In the genomic region with DNA sequence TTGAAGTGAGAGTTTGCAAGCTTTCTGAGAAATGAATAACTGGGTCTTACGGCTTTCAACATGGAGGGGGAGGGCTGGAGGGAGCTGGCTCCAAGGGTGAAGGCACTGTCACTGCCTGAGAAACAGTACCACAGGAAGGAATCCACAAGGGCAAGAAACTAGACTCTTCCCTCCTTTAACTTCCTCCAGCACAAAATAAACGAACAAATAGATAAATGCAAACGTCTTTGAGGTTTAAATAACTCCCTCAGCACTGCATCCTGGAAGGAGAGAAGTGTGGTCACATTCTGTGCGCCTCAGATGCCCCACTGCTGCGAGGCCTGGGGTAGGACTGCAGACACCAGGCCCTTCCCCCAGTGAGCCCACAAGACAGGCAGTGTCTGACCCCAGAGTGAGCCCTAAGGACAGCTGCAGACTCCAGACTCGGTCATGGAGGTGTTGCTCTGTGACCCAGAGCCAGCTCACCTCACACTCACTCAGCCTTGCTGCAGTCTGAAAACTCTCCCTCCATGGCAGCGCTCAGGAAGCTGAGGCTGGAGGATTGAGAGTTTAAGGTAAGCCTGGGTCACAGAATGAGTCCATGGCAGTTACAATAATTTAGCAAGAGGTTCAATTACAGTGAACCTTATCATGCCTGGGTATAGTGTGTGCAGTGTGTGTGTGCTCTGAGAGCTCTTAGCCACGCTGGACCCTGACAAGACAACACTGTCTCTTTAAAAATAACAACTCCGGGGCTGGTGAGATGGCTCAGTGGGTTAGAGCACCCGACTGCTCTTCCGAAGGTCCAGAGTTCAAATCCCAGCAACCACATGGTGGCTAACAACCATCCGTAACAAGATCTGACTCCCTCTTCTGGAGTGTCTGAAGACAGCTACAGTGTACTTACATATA, we compare ENCODE assay signal across 7 mouse cellular contexts. TPM values are rescaled to one million over a fixed set of nuclear protein-coding genes. Genes with fewer than 3 reads are reported as not detected.
DNase-seq lines count a peak whose midpoint lies in the region; ATAC-seq and TF ChIP-seq lines count a peak whose summit lies in the region.

No protein-coding gene starts in this region.

- H3K9ac ChIP-seq in kidney, embryonic 16.5 days (replicated peaks; ENCODE audit: low read length): 0 out of 2 replicates have a peak overlapping the region, but pooled peaks have one; percentile 5
- peak overlapping the region; percentile 48 for H3K9ac ChIP-seq in liver, embryonic 13.5 days

- 42% methylated on average over 11 of the region's 12 CpGs for WGBS in kidney, embryonic 16.5 days
- 32% methylated on average over 12 of the region's 12 CpGs for WGBS in liver, embryonic 13.5 days (ENCODE audit: insufficient replicate concordance)

- H3K27me3 ChIP-seq in kidney, embryonic 16.5 days (ENCODE audit: insufficient read depth, low read length): no peaks in the 10 kb centered on the region
- no peaks in the 10 kb centered on the region for H3K27me3 ChIP-seq in E14TG2a.4 (ENCODE audit: insufficient read depth, low read length)
- no peaks in the 10 kb centered on the region for H3K27me3 ChIP-seq in liver, embryonic 13.5 days

- H3K27ac ChIP-seq in kidney, embryonic 16.5 days (ENCODE audit: low read length): peak overlapping the region; percentile 78
- peak overlapping the region; percentile 83 for H3K27ac ChIP-seq in liver, embryonic 13.5 days

- no peaks in the 10 kb centered on the region for H3K36me3 ChIP-seq in kidney, embryonic 16.5 days (ENCODE audit: insufficient read depth, low read length)
- H3K36me3 ChIP-seq in E14TG2a.4 (ENCODE audit: insufficient read depth, low read length): peaks cover 49% of the 10 kb centered on the region
- H3K36me3 ChIP-seq in liver, embryonic 13.5 days: peaks cover 28% of the 10 kb centered on the region

- no peak overlapping the region for H3K4me2 ChIP-seq in kidney, embryonic 16.5 days (replicated peaks; ENCODE audit: low read depth, low read length)
- H3K4me2 ChIP-seq in liver, embryonic 13.5 days: peak overlapping the region; percentile 69

- peaks cover 43% of the 10 kb centered on the region for H3K4me1 ChIP-seq in kidney, embryonic 16.5 days (ENCODE audit: insufficient read depth, low read length)
- H3K4me1 ChIP-seq in E14TG2a.4 (replicated peaks; ENCODE audit: low read depth, low read length): peaks cover 87% of the 10 kb centered on the region
- H3K4me1 ChIP-seq in liver, embryonic 13.5 days (replicated peaks): peaks cover 99% of the 10 kb centered on the region

- H3K4me3 ChIP-seq in kidney, embryonic 16.5 days (ENCODE audit: low read length): no peak overlapping the region
- peak overlapping the region; percentile 24; the same call in 1 of the 2 replicates for H3K4me3 ChIP-seq in E14TG2a.4 (replicated peaks; ENCODE audit: low read length)
- H3K4me3 ChIP-seq in liver, embryonic 13.5 days (replicated peaks): no peak overlapping the region

- H3K9me3 ChIP-seq in kidney, embryonic 16.5 days (ENCODE audit: low read length): no peaks in the 10 kb centered on the region
- no peaks in the 10 kb centered on the region for H3K9me3 ChIP-seq in E14TG2a.4 (ENCODE audit: low read length)
- no peaks in the 10 kb centered on the region for H3K9me3 ChIP-seq in liver, embryonic 13.5 days (replicated peaks)

- TF ChIP-seq CTCF in E14TG2a.4 (conservative IDR thresholded peaks at IDR 0.05; ENCODE audit: low read length): no peak

- ATAC-seq in kidney, embryonic 16.5 days (ENCODE audit: low FRiP score, low TSS enrichment): peak; percentile 30; the same call in 1 of the 2 replicates
- ATAC-seq in liver, embryonic 13.5 days (ENCODE audit: low read depth): no peak

- DNase-seq in kidney, adult 18-20 months: no peak
- peak; percentile 22 to 23 for DNase-seq in B cell, adult 2 months
- DNase-seq in liver, embryonic 13.5 days: no peak
- no peak for DNase-seq in urinary bladder, postnatal 36 days (ENCODE audit: low spot score in 2 of 2)
- no peak for DNase-seq in frontal cortex, postnatal 36 days (ENCODE audit: low spot score in 2 of 2)

RNA-seq across cellular contexts. Expression of gene Mob3a, which starts 5.0 kb away (rescaled TPM):
- 43.1 and 43.2 TPM in 2 replicates for polyA plus RNA-seq in kidney, embryonic 16.5 days (2015; fragmentation: Nextera tagmentation; extraction: Ambion mirVana)
- 31.6 and 38.5 TPM in 2 replicates for polyA plus RNA-seq in liver, embryonic 13.5 days (2015; fragmentation: Nextera tagmentation; extraction: Ambion mirVana)

RNA-seq across cellular contexts. Expression of gene Izumo4, which starts 5.2 kb away (rescaled TPM):
- polyA plus RNA-seq in kidney, embryonic 16.5 days (2015; fragmentation: Nextera tagmentation; extraction: Ambion mirVana): 23.3 and 23.8 TPM in 2 replicates
- 6.1 and 7.5 TPM in 2 replicates for polyA plus RNA-seq in liver, embryonic 13.5 days (2015; fragmentation: Nextera tagmentation; extraction: Ambion mirVana)

RNA-seq across cellular contexts. Expression of gene Mknk2, which starts 18.8 kb away (rescaled TPM):
- 71.1 and 108 TPM in 2 replicates for polyA plus RNA-seq in kidney, embryonic 16.5 days (2015; fragmentation: Nextera tagmentation; extraction: Ambion mirVana)
- polyA plus RNA-seq in liver, embryonic 13.5 days (2015; fragmentation: Nextera tagmentation; extraction: Ambion mirVana): 71.4 and 73.8 TPM in 2 replicates

RNA-seq across cellular contexts. Expression of gene Btbd2, which starts 39.9 kb away (rescaled TPM):
- 21.0 and 74.8 TPM in 2 replicates for polyA plus RNA-seq in kidney, embryonic 16.5 days (2015; fragmentation: Nextera tagmentation; extraction: Ambion mirVana)
- 11.5 and 12.7 TPM in 2 replicates for polyA plus RNA-seq in liver, embryonic 13.5 days (2015; fragmentation: Nextera tagmentation; extraction: Ambion mirVana)

RNA-seq across cellular contexts. Expression of gene Ap3d1, which starts 45.3 kb away (rescaled TPM):
- 67.7 and 68.8 TPM in 2 replicates for polyA plus RNA-seq in kidney, embryonic 16.5 days (2015; fragmentation: Nextera tagmentation; extraction: Ambion mirVana)
- polyA plus RNA-seq in liver, embryonic 13.5 days (2015; fragmentation: Nextera tagmentation; extraction: Ambion mirVana): 24.9 and 25.6 TPM in 2 replicates

Comparison
In these comparisons a context has a peak if more than half of its experiments do, and no peak if none do; other contexts are left out.
1. DNase-seq: peak in B cell, adult 2 months (2 of 2); none in kidney, adult 18-20 months (single experiment), liver, embryonic 13.5 days (single experiment), urinary bladder, postnatal 36 days (0 of 2) and frontal cortex, postnatal 36 days (0 of 2).